In genomic region chr9:116374343-116374742, GRCm38 (mm10) we compare ENCODE assay signal across 25 mouse cellular contexts.
"Had no signal": no experiment of that assay in that cellular context is flagged by ENCODE, and none has a peak within 500 bp of the region (broad histone marks: within the 10 kb centered on the region; RNA-seq: fewer than 3 reads in every experiment).

No protein-coding gene starts in this region.

- H3K9ac ChIP-seq: heart, embryonic 13.5 days; heart, embryonic 15.5 days; hindbrain, embryonic 13.5 days; hindbrain, embryonic 15.5 days; kidney, embryonic 15.5 days; limb, embryonic 12.5 days had no signal

- H3K9me3 ChIP-seq: heart, embryonic 13.5 days; heart, embryonic 15.5 days; hindbrain, embryonic 13.5 days; hindbrain, embryonic 15.5 days; kidney, embryonic 15.5 days; limb, embryonic 12.5 days had no signal

- H3K27me3 ChIP-seq: heart, embryonic 13.5 days; heart, embryonic 15.5 days; hindbrain, embryonic 13.5 days; hindbrain, embryonic 15.5 days; kidney, embryonic 15.5 days; limb, embryonic 12.5 days had no signal

- ATAC-seq: hindbrain, postnatal 0 days; intestine, embryonic 16.5 days had no signal

- DNase-seq: gastrocnemius, postnatal 14 days; gastrocnemius, postnatal 36 days; heart, adult 11 months; heart, adult 2 months; heart, postnatal 14 days; heart, postnatal 36 days; kidney, adult 11 months; kidney, adult 2 months; kidney, adult 9 months; kidney, postnatal 14 days; kidney, postnatal 36 days; layer of hippocampus, adult 9-11 months; layer of hippocampus, postnatal 36 days; left cerebral cortex, postnatal 4 days; liver had no signal

- H3K4me3 ChIP-seq: heart, adult 2 months; heart, embryonic 13.5 days; heart, embryonic 15.5 days; hindbrain, embryonic 13.5 days; hindbrain, embryonic 15.5 days; kidney, embryonic 15.5 days; limb, embryonic 12.5 days had no signal

- H3K27ac ChIP-seq: heart, adult 2 months; heart, embryonic 13.5 days; heart, embryonic 15.5 days; hindbrain, embryonic 13.5 days; hindbrain, embryonic 15.5 days; hindbrain, postnatal 0 days; kidney, embryonic 15.5 days; kidney, postnatal 0 days had no signal

- H3K4me2 ChIP-seq: heart, embryonic 11.5 days; heart, embryonic 13.5 days; heart, embryonic 15.5 days; hindbrain, embryonic 13.5 days; hindbrain, embryonic 15.5 days; kidney, embryonic 15.5 days; limb, embryonic 12.5 days had no signal

- H3K36me3 ChIP-seq: heart, embryonic 13.5 days; heart, embryonic 15.5 days; hindbrain, embryonic 13.5 days; hindbrain, embryonic 15.5 days; kidney, embryonic 15.5 days; limb, embryonic 12.5 days had no signal

- H3K4me1 ChIP-seq: kidney, embryonic 15.5 days had no signal
